ENCODE assay signal across 8 mouse cellular contexts in genomic region chr16:92470706-92471105, GRCm38 (mm10). TPM values are rescaled to one million over a fixed set of nuclear protein-coding genes. Genes with fewer than 3 reads are reported as not detected.
DNase-seq lines count a peak whose midpoint lies in the region; ATAC-seq and TF ChIP-seq lines count a peak whose summit lies in the region.

TSS of gene Rcan1 (minus strand) at chr16:92470867.

- no peak for ATAC-seq in hindbrain, postnatal 0 days
- no peak for ATAC-seq in midbrain, embryonic 14.5 days (ENCODE audit: low FRiP score, low TSS enrichment)

- H3K4me2 ChIP-seq in hindbrain, postnatal 0 days (ENCODE audit: low read depth, low read length): no peak within 1 kb of the TSS
- H3K4me2 ChIP-seq in midbrain, embryonic 14.5 days (ENCODE audit: low read length): no peak within 1 kb of the TSS

- H3K4me3 ChIP-seq in gastrocnemius, adult 2 months: no peak within 1 kb of the TSS
- H3K4me3 ChIP-seq in hindbrain, postnatal 0 days (ENCODE audit: low read length): no peak within 1 kb of the TSS
- no peak within 1 kb of the TSS for H3K4me3 ChIP-seq in midbrain, embryonic 14.5 days (replicated peaks; ENCODE audit: low read depth, low read length)

- no peaks in the 10 kb centered on the region for H3K9me3 ChIP-seq in hindbrain, postnatal 0 days (ENCODE audit: low read length)
- no peaks in the 10 kb centered on the region for H3K9me3 ChIP-seq in midbrain, embryonic 14.5 days (ENCODE audit: control insufficient read depth, low read length)

- H3K4me1 ChIP-seq in hindbrain, postnatal 0 days (ENCODE audit: insufficient read depth, low read length): no peaks in the 10 kb centered on the region
- H3K4me1 ChIP-seq in midbrain, embryonic 14.5 days (ENCODE audit: control insufficient read depth, insufficient read depth, low read length): no peaks in the 10 kb centered on the region

- DNase-seq in frontal cortex, adult 2 months (ENCODE audit: extremely low spot score in 1 of 2, low spot score in 1 of 2): no peak
- DNase-seq in frontal cortex, postnatal 36 days (ENCODE audit: low spot score in 2 of 2): no peak
- peak; percentile 76 for DNase-seq in R1 (ENCODE audit: low read depth, low spot score)
- DNase-seq in gastrocnemius, adult 2 months: no peak
- DNase-seq in hindbrain, postnatal 0 days (ENCODE audit: low spot score): no peak
- DNase-seq in midbrain, embryonic 14.5 days: no peak
- no peak for DNase-seq in thymus, postnatal 25 days
- DNase-seq in spleen, postnatal 4 days (ENCODE audit: low spot score in 2 of 2): no peak

- intact Hi-C loops in gastrocnemius, adult 2 months (cut with DNase I): no loop called here

- H3K27ac ChIP-seq in gastrocnemius, adult 2 months: no peak within 1 kb of the TSS
- no peak within 1 kb of the TSS for H3K27ac ChIP-seq in hindbrain, postnatal 0 days
- H3K27ac ChIP-seq in midbrain, embryonic 14.5 days (replicated peaks; ENCODE audit: low read depth, low read length): no peak within 1 kb of the TSS

- H3K9ac ChIP-seq in hindbrain, postnatal 0 days (replicated peaks; ENCODE audit: low read length): no peak within 1 kb of the TSS
- H3K9ac ChIP-seq in midbrain, embryonic 14.5 days (replicated peaks; ENCODE audit: low read length): no peak within 1 kb of the TSS

- WGBS in hindbrain, postnatal 0 days: 70% methylated on average over 6 of the region's 6 CpGs
- WGBS in midbrain, embryonic 14.5 days: 74% methylated on average over 6 of the region's 6 CpGs

- H3K27me3 ChIP-seq in hindbrain, postnatal 0 days (ENCODE audit: insufficient read depth, low read length): no peaks in the 10 kb centered on the region
- no peaks in the 10 kb centered on the region for H3K27me3 ChIP-seq in midbrain, embryonic 14.5 days (ENCODE audit: control insufficient read depth, insufficient read depth, low read length)

- TF ChIP-seq CTCF in gastrocnemius, adult 2 months (IDR thresholded peaks at IDR 0.05): no peak
- TF ChIP-seq CTCF in hindbrain, postnatal 0 days (IDR thresholded peaks at IDR 0.05; ENCODE audit: low read depth): no peak

- H3K36me3 ChIP-seq in hindbrain, postnatal 0 days (ENCODE audit: insufficient read depth, low read length): no peaks in the 10 kb centered on the region
- no peaks in the 10 kb centered on the region for H3K36me3 ChIP-seq in midbrain, embryonic 14.5 days (ENCODE audit: control insufficient read depth, insufficient read depth, low read length)

RNA-seq across cellular contexts. Expression of gene Rcan1, which starts in this region (rescaled TPM):
- 44.2 and 45.5 TPM in 2 replicates for polyA plus RNA-seq in frontal cortex, adult 2 months (2012; rRNA removed)
- total RNA-seq in gastrocnemius, adult 2 months (2021): 10 to 100 TPM; 76.4 to 93.3 TPM
- 78.9 and 87.1 TPM in 2 replicates for total RNA-seq in hindbrain, postnatal 0 days (2014; rRNA removed)
- 63.0 and 67.4 TPM in 2 replicates for polyA plus RNA-seq in hindbrain, postnatal 0 days (2015; fragmentation: Nextera tagmentation; extraction: Ambion mirVana)
- polyA plus RNA-seq in midbrain, embryonic 14.5 days (2014; fragmentation: Nextera tagmentation; extraction: Ambion mirVana): 63.4 and 71.1 TPM in 2 replicates
